Comparison of ENCODE assay signal across 8 mouse cellular contexts in the genomic region with DNA sequence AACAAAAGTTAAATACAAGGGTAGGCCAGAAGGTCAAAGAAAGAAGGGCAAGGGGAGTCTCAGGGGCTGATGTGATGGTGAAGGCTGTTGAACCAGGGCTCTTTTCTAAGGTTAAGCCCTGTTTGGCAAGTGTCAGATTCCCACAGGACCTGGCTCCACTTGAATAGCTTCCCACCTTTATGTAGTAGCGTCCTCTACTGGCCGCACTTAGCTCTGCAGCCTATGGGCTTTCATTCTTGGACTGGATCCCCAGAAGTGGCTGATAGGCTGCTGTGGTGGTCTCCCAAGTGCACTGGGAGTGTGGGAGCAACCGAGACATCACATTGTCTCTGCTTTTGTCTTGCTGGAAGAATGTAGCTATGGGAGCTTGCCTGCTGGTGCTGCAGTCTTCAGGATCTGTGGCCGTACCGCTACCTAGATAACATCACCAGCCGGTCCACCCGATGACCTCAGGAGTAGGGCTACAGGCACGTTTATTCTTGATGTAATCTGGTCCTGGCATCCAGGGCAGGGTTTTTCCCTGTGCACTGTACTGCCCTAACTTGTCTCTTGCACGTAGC. TPM values are rescaled to one million over a fixed set of nuclear protein-coding genes. Genes with fewer than 3 reads are reported as not detected.
DNase-seq lines count a peak whose midpoint lies in the region; ATAC-seq and TF ChIP-seq lines count a peak whose summit lies in the region.
"Had no signal": no experiment of that assay in that cellular context is flagged by ENCODE, and none has a peak within 500 bp of the region (broad histone marks: within the 10 kb centered on the region; RNA-seq: fewer than 3 reads in every experiment).

No protein-coding gene starts in this region.

- WGBS in kidney, adult 2 months, result 78% methylated on average over 9 of the region's 9 CpGs
- 73% methylated on average over 9 of the region's 9 CpGs for WGBS in kidney, embryonic 15.5 days
- 87% methylated on average over 9 of the region's 9 CpGs for WGBS in lung, postnatal 0 days

- DNase-seq in kidney, adult 2 months, result peak; percentile 30
- DNase-seq in B cell, adult 2 months, result peak; percentile 16
- no peak for DNase-seq in G1E (ENCODE audit: low spot score)
- DNase-seq in lung, postnatal 0 days (ENCODE audit: low spot score), result peak; percentile 36
- peak; percentile 44 for DNase-seq in thymus, postnatal 4 days

- no peak for ATAC-seq in kidney, embryonic 15.5 days (replicated peaks; ENCODE audit: low FRiP score)
- ATAC-seq in G1E (ENCODE audit: extremely low read depth, insufficient number of reproducible peaks, low FRiP score, poor library complexity, severe bottlenecking), result no peak
- 0 out of 2 replicates have a peak, but pooled peaks have one; percentile 36 for ATAC-seq in common myeloid progenitor, adult 5-6 weeks (replicated peaks; ENCODE audit: low read depth, poor library complexity, severe bottlenecking)
- no peak for ATAC-seq in lung, postnatal 0 days

- no peaks in the 10 kb centered on the region for H3K4me1 ChIP-seq in kidney, adult 2 months (ENCODE audit: control insufficient read depth, insufficient read depth, low read length)
- no peaks in the 10 kb centered on the region for H3K4me1 ChIP-seq in kidney, embryonic 15.5 days
- H3K4me1 ChIP-seq in G1E (ENCODE audit: insufficient read depth, low read depth, low read length), result peaks cover 6% of the 10 kb centered on the region; the same call in 1 of the 2 replicates
- H3K4me1 ChIP-seq in lung, postnatal 0 days (ENCODE audit: insufficient read depth, low read depth, low read length), result no peaks in the 10 kb centered on the region
- H3K4me1 ChIP-seq: lung, embryonic 15.5 days had no signal

- H3K4me2 ChIP-seq in kidney, embryonic 15.5 days, result no peak overlapping the region
- H3K4me2 ChIP-seq in lung, postnatal 0 days (replicated peaks; ENCODE audit: low read depth, low read length), result no peak overlapping the region
- H3K4me2 ChIP-seq: lung, embryonic 15.5 days had no signal

- no peak overlapping the region for H3K4me3 ChIP-seq in kidney, adult 2 months (ENCODE audit: insufficient read depth, low read depth, low read length)
- no peak overlapping the region for H3K4me3 ChIP-seq in kidney, embryonic 15.5 days (replicated peaks)
- no peak overlapping the region for H3K4me3 ChIP-seq in G1E (ENCODE audit: low read depth, low read length)
- no peak overlapping the region for H3K4me3 ChIP-seq in lung, postnatal 0 days (ENCODE audit: low read depth, low read length)
- H3K4me3 ChIP-seq: lung, embryonic 15.5 days had no signal

- no peak for TF ChIP-seq POLR2A in kidney, adult 2 months (IDR thresholded peaks at IDR 0.05; ENCODE audit: low read depth, low read length)

- no peak overlapping the region for H3K27ac ChIP-seq in kidney, adult 2 months (ENCODE audit: insufficient read depth, low read depth, low read length)
- H3K27ac ChIP-seq in kidney, embryonic 15.5 days, result no peak overlapping the region
- no peak overlapping the region for H3K27ac ChIP-seq in lung, postnatal 0 days (ENCODE audit: low read length)
- H3K27ac ChIP-seq: lung, embryonic 15.5 days had no signal

- H3K9ac ChIP-seq in kidney, embryonic 15.5 days, result no peak overlapping the region
- no peak overlapping the region for H3K9ac ChIP-seq in lung, postnatal 0 days (replicated peaks; ENCODE audit: low read depth)
- H3K9ac ChIP-seq: lung, embryonic 15.5 days had no signal

- H3K36me3 ChIP-seq in kidney, adult 2 months (ENCODE audit: control insufficient read depth, insufficient read depth, low read length), result peaks cover 6% of the 10 kb centered on the region; the same call in 1 of the 2 replicates
- peaks cover 59% of the 10 kb centered on the region for H3K36me3 ChIP-seq in kidney, embryonic 15.5 days
- peaks cover 63% of the 10 kb centered on the region for H3K36me3 ChIP-seq in G1E (replicated peaks)
- peaks cover 30% of the 10 kb centered on the region; the same call in 1 of the 2 replicates for H3K36me3 ChIP-seq in lung, postnatal 0 days (ENCODE audit: insufficient read depth, low read length)

- peak; percentile 66 for TF ChIP-seq CTCF in kidney, adult 2 months (conservative IDR thresholded peaks at IDR 0.05; ENCODE audit: insufficient read depth, insufficient read length, low read depth, low read length)
- peak; percentile 52 for TF ChIP-seq CTCF in G1E (IDR thresholded peaks at IDR 0.05; ENCODE audit: low read depth, low read length)
- peak; percentile 85 for TF ChIP-seq CTCF in lung, postnatal 0 days (IDR thresholded peaks at IDR 0.05)

- H3K9me3 ChIP-seq in kidney, embryonic 15.5 days (replicated peaks), result no peaks in the 10 kb centered on the region
- no peaks in the 10 kb centered on the region for H3K9me3 ChIP-seq in G1E (replicated peaks)
- no peaks in the 10 kb centered on the region for H3K9me3 ChIP-seq in lung, postnatal 0 days (ENCODE audit: low read length)
- H3K9me3 ChIP-seq: lung, embryonic 15.5 days had no signal

- no peaks in the 10 kb centered on the region for H3K27me3 ChIP-seq in kidney, adult 2 months (replicated peaks; ENCODE audit: control insufficient read depth, insufficient read depth, low read length)
- no peaks in the 10 kb centered on the region for H3K27me3 ChIP-seq in kidney, embryonic 15.5 days
- no peaks in the 10 kb centered on the region; the same call in 1 of the 2 replicates for H3K27me3 ChIP-seq in G1E (ENCODE audit: insufficient read depth, low read length)
- H3K27me3 ChIP-seq in lung, postnatal 0 days (replicated peaks; ENCODE audit: insufficient read depth, low read length), result no peaks in the 10 kb centered on the region
- H3K27me3 ChIP-seq: lung, embryonic 15.5 days had no signal

- no peak for TF ChIP-seq EP300 in lung, postnatal 0 days (IDR thresholded peaks at IDR 0.05)

RNA-seq across cellular contexts. Expression of a gene that starts 11.8 kb away (rescaled TPM):
- polyA plus RNA-seq in kidney, adult 2 months (2012; rRNA removed), result 8.9 and 13.1 TPM in 2 replicates
- polyA plus RNA-seq in kidney, embryonic 15.5 days (2015; fragmentation: Nextera tagmentation; extraction: Ambion mirVana), result 123 and 148 TPM in 2 replicates
- total RNA-seq in G1E (2014; fragmentation: Nextera tagmentation), result 107 and 115 TPM in 2 replicates
- total RNA-seq in G1E (2017), result 111 and 120 TPM in 2 replicates
- 5.1 and 6.9 TPM in 2 replicates for polyA plus RNA-seq in G1E (2012)
- 43.7 and 48.5 TPM in 2 replicates for total RNA-seq in common myeloid progenitor, adult 5-6 weeks (2017)
- polyA plus RNA-seq in lung, postnatal 0 days (2015; fragmentation: Nextera tagmentation; extraction: Ambion mirVana), result 93.3 and 101 TPM in 2 replicates

RNA-seq across cellular contexts. Expression of a gene that starts 12.0 kb away (rescaled TPM):
- polyA plus RNA-seq in kidney, adult 2 months (2012; rRNA removed), result 7.1 TPM in 2 replicates
- 28.8 and 29.0 TPM in 2 replicates for polyA plus RNA-seq in kidney, embryonic 15.5 days (2015; fragmentation: Nextera tagmentation; extraction: Ambion mirVana)
- total RNA-seq in G1E (2014; fragmentation: Nextera tagmentation) (143 and 157 TPM in 2 replicates), G1E (2017) (74.2 and 80.8 TPM in 2 replicates)
- polyA plus RNA-seq in G1E (2012), result 85.6 and 91.6 TPM in 2 replicates
- total RNA-seq in common myeloid progenitor, adult 5-6 weeks (2017), result 41.0 and 70.5 TPM in 2 replicates
- 16.0 and 18.6 TPM in 2 replicates for polyA plus RNA-seq in lung, postnatal 0 days (2015; fragmentation: Nextera tagmentation; extraction: Ambion mirVana)

RNA-seq across cellular contexts. Expression of a gene that starts 28.3 kb away (rescaled TPM):
- not detected in 2 replicates for polyA plus RNA-seq in kidney, adult 2 months (2012; rRNA removed)
- not detected in 2 replicates for polyA plus RNA-seq in kidney, embryonic 15.5 days (2015; fragmentation: Nextera tagmentation; extraction: Ambion mirVana)
- total RNA-seq in G1E (2014; fragmentation: Nextera tagmentation) (not detected in 2 replicates), G1E (2017) (not detected in 2 replicates)
- polyA plus RNA-seq in G1E (2012), result not detected in 2 replicates
- not detected in 2 replicates for total RNA-seq in common myeloid progenitor, adult 5-6 weeks (2017)
- polyA plus RNA-seq in lung, postnatal 0 days (2015; fragmentation: Nextera tagmentation; extraction: Ambion mirVana), result not detected in 2 replicates
- polyA plus RNA-seq: lung, embryonic 15.5 days had no signal
